Mouse (Mus musculus) liver, adult 10 weeks (tissue): Measurements from ENCODE around the gene Tgm5. TPM values are rescaled to one million over a fixed set of nuclear protein-coding genes. Genes with fewer than 3 reads are reported as not detected.

Experiments used
- polyA plus RNA-seq: library from polyadenylated mRNA; stranded (reverse); fragments of 350-450 nt; fragmentation: Illumina TruSeq; extraction: RNeasy Lipid Tissue Mini Kit (QIAGEN cat#74804); gene quantifications from one replicate; pipeline ENCODE4 v1.2.3, GENCODE M21; 2014; ENCODE audit warnings: low read depth, low replicate concordance

Gene Tgm5
- not detected for polyA plus RNA-seq

DNA sequence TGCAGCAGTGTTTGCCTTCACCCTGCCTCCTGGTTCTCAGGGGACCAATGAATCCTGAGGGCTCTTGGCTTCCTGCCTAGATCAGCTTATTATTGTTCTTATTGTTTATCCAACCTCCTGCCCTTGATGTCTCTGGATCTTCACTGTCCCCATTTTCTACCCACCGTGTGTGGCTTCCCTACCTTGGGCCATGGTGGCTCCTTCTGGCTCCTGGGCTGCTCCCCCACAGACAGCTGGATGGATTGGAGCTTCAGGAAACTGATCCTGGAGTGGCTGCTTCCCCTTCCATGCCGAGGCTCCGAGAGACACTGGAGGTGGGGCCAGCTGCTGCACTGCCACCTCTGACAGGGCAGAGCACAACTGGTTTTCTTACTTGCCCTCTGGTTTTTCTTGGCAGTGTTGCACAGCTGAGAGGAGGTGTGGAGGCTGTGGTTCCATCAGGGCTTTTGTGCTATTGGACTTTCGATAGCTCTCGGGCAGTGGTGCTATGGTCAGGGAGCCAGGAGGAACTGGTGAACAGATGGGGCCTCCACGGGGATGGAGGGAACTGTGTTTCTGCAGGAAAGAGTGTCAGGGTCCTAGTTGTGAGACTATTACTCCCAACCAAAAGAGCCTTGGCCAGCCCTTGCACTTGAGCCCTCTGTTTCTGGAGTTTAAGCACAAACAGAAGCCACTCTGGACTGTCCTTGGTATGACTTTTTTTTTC, at the start of gene Tgm5:
Tgm5 (minus strand) TSS at position 362 of the 706 bp plus-strand sequence.

DNA sequence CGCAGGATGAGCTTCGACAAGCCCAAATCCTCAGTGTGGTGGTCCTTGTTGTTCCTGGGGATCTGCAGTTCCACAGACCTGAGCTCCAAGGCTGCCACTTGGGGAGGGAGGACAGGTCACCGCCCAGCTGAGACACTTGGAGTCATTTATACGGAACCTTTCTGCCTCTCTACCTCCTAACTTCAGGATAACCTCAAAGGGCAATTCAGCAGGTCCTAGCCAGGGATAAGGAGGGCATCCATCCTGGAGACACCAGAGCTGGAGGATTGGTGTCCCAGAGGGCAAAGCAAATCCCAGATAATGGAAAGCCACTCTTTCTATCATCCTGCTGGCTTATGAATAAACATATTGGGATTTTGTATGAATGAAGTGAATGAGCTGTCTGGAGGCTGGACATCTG, 24.1 kb upstream of the Tgm5 start, which contains the start of gene Tgm7:
Tgm7 (minus strand) TSS at position 101 of the 400 bp plus-strand sequence.

DNA sequence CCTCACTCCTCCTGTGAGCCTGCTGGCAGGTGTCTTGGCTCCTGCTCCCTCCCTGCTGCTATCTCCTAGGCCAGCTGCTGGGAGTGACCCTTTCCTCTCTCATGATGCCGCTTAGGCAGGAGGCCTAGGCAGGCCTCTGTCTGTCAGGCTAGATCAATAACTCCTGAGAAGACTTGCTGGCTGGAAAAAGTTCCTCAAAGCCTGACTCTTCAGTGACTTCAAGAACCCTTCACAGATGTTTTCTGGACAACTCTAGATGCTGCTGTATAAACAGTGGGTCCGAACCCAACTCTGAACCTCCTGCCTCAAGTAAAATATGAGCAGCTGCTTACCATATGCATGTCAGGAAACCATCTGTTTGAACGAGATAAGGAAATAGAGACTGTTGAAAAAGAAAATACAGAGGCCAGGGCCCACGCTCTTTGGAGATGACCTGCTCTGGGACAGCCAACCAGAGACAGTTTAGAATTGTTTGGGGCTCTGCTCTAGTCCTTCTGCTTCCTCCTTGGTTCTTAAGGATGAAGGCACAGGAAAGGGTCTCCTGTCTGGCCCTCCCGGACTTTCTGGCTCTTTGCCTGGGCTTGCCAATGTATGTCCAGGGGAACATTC, 48.8 kb downstream of the Tgm5 start, which contains the start of gene Epb42:
Epb42 (minus strand) TSS at position 340 of the 609 bp plus-strand sequence.

GRCm38 (mm10) chr2:121007925-121008663, 77.5 kb downstream of the Tgm5 start, which contains the start of gene Ccndbp1:
Gene Ccndbp1, plus strand, starts transcription at chr2:121008403.

Other genes starting within 250 kb of the Tgm5 start
- gene Cdan1, start 235.7 kb downstream of the Tgm5 start, polyA plus RNA-seq = 2.1 TPM
- 3.2 TPM for gene Ttbk2, start 235.2 kb downstream of the Tgm5 start, polyA plus RNA-seq
- gene Ubr1, start 115.1 kb downstream of the Tgm5 start, polyA plus RNA-seq = 14.3 TPM
- 41.0 TPM for gene Tmem62, start 108.8 kb downstream of the Tgm5 start, polyA plus RNA-seq
- 20.9 TPM for gene Ccndbp1, start 77.4 kb downstream of the Tgm5 start, polyA plus RNA-seq
- not detected for gene Epb42, start 48.8 kb downstream of the Tgm5 start, polyA plus RNA-seq
- gene Tgm7, start 24.0 kb upstream of the Tgm5 start, polyA plus RNA-seq = not detected
- gene Adal, start 54.6 kb upstream of the Tgm5 start, polyA plus RNA-seq = 22.0 TPM
- gene Lcmt2, start 54.8 kb upstream of the Tgm5 start, polyA plus RNA-seq = 2.9 TPM
- gene Tubgcp4, start 84.8 kb upstream of the Tgm5 start, polyA plus RNA-seq = 28.5 TPM
- gene Zscan29, start 85.3 kb upstream of the Tgm5 start, polyA plus RNA-seq = 9.5 TPM
- gene Trp53bp1, start 185.6 kb upstream of the Tgm5 start, polyA plus RNA-seq = 2.2 TPM
- not detected for gene Map1a, start 203.8 kb upstream of the Tgm5 start, polyA plus RNA-seq